Mouse (Mus musculus) CH12.LX (cell line): ENCODE results near the gene Myo5a. TPM values are rescaled to one million over a fixed set of nuclear protein-coding genes. Genes with fewer than 3 reads are reported as not detected.

Source experiments
- DNase-seq: peaks from one replicate; pipeline ENCODE4 v3.0.0-alpha.2; 2013; ENCODE audit errors: extremely low read depth
- H3K27ac ChIP-seq: 2 replicates; pipeline ENCODE4 v1.5.1; 2012; ENCODE audit warnings: low read depth, mild to moderate bottlenecking, control low read depth, moderate library complexity; ENCODE audit not compliant: insufficient read depth
- H3K27me3 ChIP-seq: replicated peaks from 2 replicates; pipeline ENCODE3; 2012; ENCODE audit warnings: inconsistent platforms
- H3K36me3 ChIP-seq, 2 experiments: replicated peaks in 1 of 2; 2 replicates each; pipeline versions ENCODE3 to v1.6.1; 2012; ENCODE audit warnings: inconsistent platforms in 1 of 2, low read length in 1 of 2, mild to moderate bottlenecking in 1 of 2, mixed read lengths in 1 of 2, moderate library complexity in 1 of 2; ENCODE audit not compliant: control insufficient read depth in 1 of 2, insufficient read depth in 1 of 2
- H3K4me1 ChIP-seq, 2 experiments: 2 replicates each; pipeline ENCODE4 v1.6.1; 2012; ENCODE audit warnings: inconsistent platforms in 1 of 2, moderate library complexity in 1 of 2; ENCODE audit not compliant: insufficient read depth in 2 of 2, control insufficient read depth in 1 of 2
- H3K4me2 ChIP-seq: 2 replicates; pipeline ENCODE4 v1.6.1; 2012; ENCODE audit warnings: low read depth, mild to moderate bottlenecking, control low read depth; ENCODE audit not compliant: poor library complexity, insufficient read depth, severe bottlenecking
- H3K4me3 ChIP-seq, 3 experiments: fragments of 150-350 bp in 1 of 3; sonication (generic) in 1 of 3; replicated peaks in 1 of 3; 2 replicates each; pipeline versions ENCODE3 to v1.5.1; 2011 to 2012; ENCODE audit warnings: low read depth in 2 of 3, low read length in 2 of 3, mild to moderate bottlenecking in 2 of 3, moderate library complexity in 2 of 3, control low read depth in 1 of 3, improper control_type of control experiment in 1 of 3, inconsistent platforms in 1 of 3, mixed read lengths in 1 of 3; ENCODE audit not compliant: poor library complexity in 1 of 3
- H3K79me2 ChIP-seq: replicated peaks from 2 replicates; pipeline ENCODE4 v1.6.1; 2012; ENCODE audit warnings: mild to moderate bottlenecking, moderate library complexity; ENCODE audit not compliant: control insufficient read depth, poor library complexity, insufficient read depth, severe bottlenecking; ENCODE audit errors: extremely low read depth
- H3K9ac ChIP-seq: 2 replicates; pipeline ENCODE4 v1.6.1; 2012; ENCODE audit warnings: low read depth, mild to moderate bottlenecking, control low read depth, moderate library complexity; ENCODE audit not compliant: insufficient read depth
- H3K9me3 ChIP-seq: replicated peaks from 2 replicates; pipeline ENCODE3; 2012; ENCODE audit warnings: low read length, inconsistent platforms, mixed read lengths
- CHD2 ChIP-seq: IDR thresholded peaks from 2 replicates; pipeline ENCODE4 v1.6.1; 2011; ENCODE audit warnings: low read length, improper control_type of control experiment
- CTCF ChIP-seq, 2 experiments: IDR thresholded peaks in 1 of 2; conservative IDR thresholded peaks in 1 of 2; 2 replicates each; pipeline ENCODE4 v1.5.1; 2011 to 2012; ENCODE audit warnings: low read depth in 2 of 2, low read length in 2 of 2, improper control_type of control experiment in 1 of 2, inconsistent platforms in 1 of 2, mild to moderate bottlenecking in 1 of 2, moderate library complexity in 1 of 2
- E2F4 ChIP-seq: IDR thresholded peaks from 2 replicates; pipeline ENCODE4 v1.6.1; 2011; ENCODE audit warnings: low read depth, low read length, improper control_type of control experiment; ENCODE audit not compliant: insufficient replicate concordance
- ETS1 ChIP-seq: conservative IDR thresholded peaks from 2 replicates; pipeline ENCODE4 v1.6.1; 2012; ENCODE audit warnings: low read depth, mild to moderate bottlenecking, inconsistent platforms, low read length, improper control_type of control experiment, moderate library complexity
- HCFC1 ChIP-seq: IDR thresholded peaks from 2 replicates; pipeline ENCODE4 v1.6.1; 2012; ENCODE audit warnings: low read depth, mild to moderate bottlenecking, inconsistent platforms, low read length, improper control_type of control experiment
- IRF4 ChIP-seq: IDR thresholded peaks from 2 replicates; pipeline ENCODE4 v1.6.1; 2014; ENCODE audit warnings: low read depth, mild to moderate bottlenecking, inconsistent platforms, low read length, improper control_type of control experiment
- JUN ChIP-seq: IDR thresholded peaks from 2 replicates; pipeline ENCODE4 v1.6.1; 2011; ENCODE audit warnings: low read depth, mild to moderate bottlenecking, low read length, improper control_type of control experiment, moderate library complexity; ENCODE audit not compliant: insufficient read depth
- JUND ChIP-seq: conservative IDR thresholded peaks from 2 replicates; pipeline ENCODE4 v1.6.1; 2011; ENCODE audit warnings: low read depth, low read length, improper control_type of control experiment
- KAT2A ChIP-seq: IDR thresholded peaks from 2 replicates; pipeline ENCODE4 v1.6.1; 2012; ENCODE audit warnings: low read length, improper control_type of control experiment, inconsistent platforms; ENCODE audit not compliant: insufficient replicate concordance
- MAFK ChIP-seq: IDR thresholded peaks from 2 replicates; pipeline ENCODE4 v1.6.1; 2011; ENCODE audit warnings: low read length, improper control_type of control experiment; ENCODE audit not compliant: insufficient replicate concordance
- MEF2A ChIP-seq: IDR thresholded peaks from 2 replicates; pipeline ENCODE4 v1.6.1; 2014; ENCODE audit warnings: low read depth, mild to moderate bottlenecking, inconsistent platforms, low read length, improper control_type of control experiment, borderline replicate concordance
- MXI1 ChIP-seq: IDR thresholded peaks from 2 replicates; pipeline ENCODE4 v1.6.1; 2011; ENCODE audit warnings: mild to moderate bottlenecking, low read depth, low read length, improper control_type of control experiment
- NRF1 ChIP-seq: IDR thresholded peaks from 2 replicates; pipeline ENCODE4 v1.6.1; 2014; ENCODE audit warnings: low read depth, mild to moderate bottlenecking, inconsistent platforms, low read length, improper control_type of control experiment, moderate library complexity
- PAX5 ChIP-seq: IDR thresholded peaks from 2 replicates; pipeline ENCODE4 v1.6.1; 2012; ENCODE audit warnings: low read length, inconsistent platforms, mixed read lengths
- POLR2A ChIP-seq: IDR thresholded peaks from 2 replicates; pipeline ENCODE4 v1.6.1; 2011; ENCODE audit warnings: low read depth, mild to moderate bottlenecking, improper control_type of control experiment, low read length
- POLR2AphosphoS2 ChIP-seq: IDR thresholded peaks from 2 replicates; pipeline ENCODE4 v1.6.1; 2011; ENCODE audit warnings: low read depth, low read length, improper control_type of control experiment
- RAD21 ChIP-seq: IDR thresholded peaks from 2 replicates; pipeline ENCODE4 v1.6.1; 2011; ENCODE audit warnings: low read depth, mild to moderate bottlenecking, low read length, improper control_type of control experiment, moderate library complexity
- SIN3A ChIP-seq: IDR thresholded peaks from 2 replicates; pipeline ENCODE4 v1.6.1; 2012; ENCODE audit warnings: low read length, improper control_type of control experiment, inconsistent platforms
- SMC3 ChIP-seq: IDR thresholded peaks from 2 replicates; pipeline ENCODE4 v1.6.1; 2011; ENCODE audit warnings: low read depth, low read length, improper control_type of control experiment
- TBP ChIP-seq: conservative IDR thresholded peaks from 2 replicates; pipeline ENCODE4 v1.6.1; 2011; ENCODE audit warnings: low read depth, low read length, improper control_type of control experiment
- TCF12 ChIP-seq: IDR thresholded peaks from 2 replicates; pipeline ENCODE4 v1.6.1; 2014; ENCODE audit warnings: low read depth, mild to moderate bottlenecking, inconsistent platforms, low read length, improper control_type of control experiment
- UBTF ChIP-seq: IDR thresholded peaks from 2 replicates; pipeline ENCODE4 v1.6.1; 2012; ENCODE audit warnings: low read depth, mild to moderate bottlenecking, inconsistent platforms, low read length, improper control_type of control experiment, moderate library complexity
- ZKSCAN1 ChIP-seq: IDR thresholded peaks from 2 replicates; pipeline ENCODE4 v1.6.1; 2012; ENCODE audit warnings: low read depth, inconsistent platforms, low read length, improper control_type of control experiment, borderline replicate concordance
- dilution Hi-C: fragments of 300-500 bp; cut with MboI; formaldehyde crosslinking; loops from 2 replicates; pipeline ENCODE4 v1.14.3; 2020; ENCODE audit warnings: low sequenced_read_pairs; ENCODE audit not compliant: extremely low pct_unique_long_range_greater_than_20kb, extremely low pct_ligation_motif_present
- in situ Hi-C: fragments of 300-500 bp; cut with MboI; formaldehyde crosslinking; loops from 3 replicates; pipeline ENCODE4 v1.14.3; 2019; ENCODE audit warnings: low sequenced_read_pairs, low pct_ligation_motif_present, low pct_unique_long_range_greater_than_20kb, mixed read lengths
- polyA plus RNA-seq: library from polyadenylated mRNA; unstranded; fragments of >175 nt; gene quantifications from 2 replicates; pipeline ENCODE4 v1.2.1, GENCODE M21; 2012; ENCODE audit warnings: low read depth; ENCODE audit not compliant: insufficient read length
- total RNA-seq, 2 experiments: library from RNA; depleted of rRNA; stranded (reverse); fragments of 300-350 nt in 1 of 2; fragments of >200 nt in 1 of 2; gene quantifications; 2 replicates each; pipeline ENCODE4 v1.2.3; 2012 to 2014

Myo5a gene
- total and polyA plus RNA-seq, 3 experiments: 55.0 to 107 (median 66.6) TPM

GRCm38 (mm10) chr9:75160525-75160924, 89.7 kb downstream of the Myo5a start (continued):
- TF ChIP-seq CHD2: no peak
- 0 out of 2 replicates have a peak, but pooled peaks have one; percentile 40 for TF ChIP-seq MAFK
- no peak for TF ChIP-seq TBP
- TF ChIP-seq PAX5: no peak
- no peak for TF ChIP-seq NRF1
- TF ChIP-seq POLR2AphosphoS2: no peak
- 0 out of 2 replicates have a peak, but pooled peaks have one; percentile 27 for TF ChIP-seq JUND
- no peak for TF ChIP-seq CTCF (conservative IDR thresholded peaks at IDR 0.05 in 1 of 2, IDR thresholded peaks at IDR 0.05 in 1 of 2; ENCODE audit: low read depth in 2 of 2, low read length in 2 of 2)
- no peak for TF ChIP-seq E2F4

- no peaks in the 10 kb centered on the region for H3K27me3 ChIP-seq
- no peak overlapping the region for H3K9ac ChIP-seq
- H3K27ac ChIP-seq: no peak overlapping the region
- in situ Hi-C loops: no loop called here
- TF ChIP-seq MXI1 (no peak), JUND (no peak), E2F4 (no peak), SMC3 (no peak), ETS1 (no peak), TCF12 (no peak), CHD2 (no peak), HCFC1 (no peak), ZKSCAN1 (no peak), NRF1 (no peak), CTCF (conservative IDR thresholded peaks at IDR 0.05 in 1 of 2, IDR thresholded peaks at IDR 0.05 in 1 of 2; ENCODE audit: low read depth in 2 of 2, low read length in 2 of 2) (no peak), MEF2A (no peak), IRF4 (no peak), UBTF (no peak), KAT2A (no peak), TBP (no peak), POLR2A (no peak), RAD21 (no peak), SIN3A (no peak), JUN (no peak)
- TF ChIP-seq, all 38 proteins: peak for 0
- no peak for DNase-seq
- dilution Hi-C loops: no loop called here
- no peaks in the 10 kb centered on the region for H3K9me3 ChIP-seq
- H3K4me2 ChIP-seq: no peak overlapping the region
- H3K36me3 ChIP-seq: peaks cover 15 to 48% of the 10 kb centered on the region in 2 experiments
- H3K4me1 ChIP-seq: peaks cover 5 to 79% of the 10 kb centered on the region in 2 experiments; a peak in 3 of 4 replicates
- no peaks in the 10 kb centered on the region for H3K79me2 ChIP-seq
- no peak overlapping the region for H3K4me3 ChIP-seq
These were observed 92.8 kb downstream of the Myo5a start for GRCm38 (mm10) chr9:75163650-75164049.
